Mouse (Mus musculus) WW6 (cell line): ENCODE data around the gene Pafah1b2.
A peak's percentile ranks its signal among the peaks of the same experiment; 100 is the strongest.

Source experiments
- DNase-seq: peaks from one replicate; pipeline ENCODE4 v3.0.0-alpha.2; 2013; ENCODE audit warnings: low read depth, low spot score

Pafah1b2 gene

GRCm38 (mm10) chr9:45942916-45943315 is 69.6 kb downstream of the Pafah1b2 start:
- no peak for DNase-seq

- DNase-seq = no peak
Measured at GRCm38 (mm10) chr9:45942464-45942863, 70.0 kb downstream of the Pafah1b2 start.

- DNase-seq = peak; percentile 74
Measured at GRCm38 (mm10) chr9:45941329-45941888, 71.1 kb downstream of the Pafah1b2 start.

GRCm38 (mm10) chr9:45939794-45940193 is 72.7 kb downstream of the Pafah1b2 start:
- no peak for DNase-seq

DNA sequence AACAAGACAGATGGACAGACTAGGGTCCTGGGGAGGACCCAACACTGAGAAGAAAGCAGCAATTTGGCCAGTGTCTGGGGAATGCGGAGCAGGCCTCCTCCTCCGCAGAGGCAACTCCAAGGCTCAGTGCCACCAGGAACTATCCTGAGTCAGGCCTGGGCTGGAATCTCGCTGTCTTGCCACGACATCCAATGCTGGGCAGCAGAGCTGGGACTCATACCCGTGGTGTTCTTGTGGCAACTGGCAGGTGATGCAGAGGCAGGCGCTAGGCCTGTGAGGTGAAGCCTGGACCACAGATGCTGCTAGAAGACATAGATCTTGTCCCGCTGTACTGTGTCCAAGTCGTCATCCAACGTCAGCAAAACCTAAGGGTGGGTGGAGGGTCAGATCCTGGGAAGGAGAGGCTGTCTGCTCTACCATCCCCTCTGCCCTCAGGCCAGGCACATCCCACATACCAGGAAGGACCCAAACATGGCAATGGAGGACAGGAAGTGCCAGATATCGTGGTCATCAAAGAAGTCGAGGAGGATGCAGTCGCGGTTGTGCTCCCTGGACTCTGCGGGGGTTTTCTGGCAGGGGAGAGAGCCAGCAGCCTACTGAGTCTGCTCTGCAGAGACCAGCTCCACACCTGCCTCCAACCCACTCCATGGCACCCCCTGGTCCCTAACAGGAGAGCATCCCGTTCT is 73.4 kb downstream of the Pafah1b2 start:
- DNase-seq = no peak

- no peak for DNase-seq
Measured at GRCm38 (mm10) chr9:45938088-45938487, 74.4 kb downstream of the Pafah1b2 start.

- no peak for DNase-seq
Measured at GRCm38 (mm10) chr9:45936883-45937282, 75.6 kb downstream of the Pafah1b2 start.

GRCm38 (mm10) chr9:45935628-45936210 is 76.8 kb downstream of the Pafah1b2 start, which contains the start of gene Tagln:
Gene Tagln, minus strand, starts transcription at chr9:45936058.
- DNase-seq = no peak

- DNase-seq = no peak
Measured at GRCm38 (mm10) chr9:45932571-45933415, 79.7 kb downstream of the Pafah1b2 start.

- DNase-seq = no peak
Measured at GRCm38 (mm10) chr9:45931958-45932357, 80.5 kb downstream of the Pafah1b2 start.

DNA sequence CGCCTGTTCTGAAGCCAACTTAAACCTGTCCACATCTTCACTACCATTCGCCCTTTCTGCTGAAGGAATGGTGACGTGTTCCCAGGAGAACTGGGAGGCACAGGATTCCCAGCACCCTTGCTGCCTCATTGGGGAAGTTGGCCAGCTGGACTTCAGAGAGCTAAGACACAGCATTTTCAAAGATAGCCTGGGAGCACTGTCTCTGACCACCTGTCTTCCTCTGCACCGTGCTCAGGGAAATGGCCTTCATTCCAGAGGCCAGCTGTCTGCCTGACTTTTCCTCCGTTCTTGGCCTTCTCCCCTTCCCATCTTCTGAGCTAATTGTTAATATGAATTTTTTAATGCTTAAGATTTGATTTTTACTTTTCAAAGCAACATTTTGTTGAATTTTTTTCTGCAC is 83.2 kb downstream of the Pafah1b2 start:
- no peak for DNase-seq

DNA sequence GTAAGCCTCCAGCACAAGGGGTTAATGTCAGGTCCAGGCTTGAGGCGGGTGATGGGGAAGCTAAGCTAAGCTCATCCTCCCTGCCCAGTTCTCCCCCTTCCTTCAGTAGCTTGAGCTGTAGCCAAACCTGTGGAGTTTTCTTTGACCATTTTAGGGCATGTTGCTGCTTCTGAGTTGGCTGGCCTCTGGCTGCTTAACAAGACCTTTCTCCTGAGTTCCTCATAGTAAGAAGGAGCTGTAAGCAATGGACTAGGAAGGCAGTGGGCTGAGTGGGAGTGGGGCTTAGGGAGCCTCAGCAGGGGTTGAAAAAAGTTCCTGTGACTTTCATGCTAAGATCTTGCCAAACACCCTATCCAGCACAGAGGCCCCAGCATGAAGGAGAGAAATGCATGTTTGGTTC is 92.6 kb downstream of the Pafah1b2 start:
- DNase-seq = no peak

GRCm38 (mm10) chr9:45917041-45917934 is 95.2 kb downstream of the Pafah1b2 start:
- DNase-seq = no peak

- no peak for DNase-seq
Measured at GRCm38 (mm10) chr9:45915659-45916058, 96.8 kb downstream of the Pafah1b2 start.
